Mouse (Mus musculus) CH12.LX (cell line): ENCODE data around the gene Kdm4b. TPM values are rescaled to one million over a fixed set of nuclear protein-coding genes. Genes with fewer than 3 reads are reported as not detected.
A peak's percentile ranks its signal among the peaks of the same experiment; 100 is the strongest.

Experiments used
- DNase-seq: peaks from one replicate; pipeline ENCODE4 v3.0.0-alpha.2; 2013; ENCODE audit errors: extremely low read depth
- H3K27ac ChIP-seq: 2 replicates; pipeline ENCODE4 v1.5.1; 2012; ENCODE audit warnings: low read depth, mild to moderate bottlenecking, control low read depth, moderate library complexity; ENCODE audit not compliant: insufficient read depth
- H3K27me3 ChIP-seq: replicated peaks from 2 replicates; pipeline ENCODE3; 2012; ENCODE audit warnings: inconsistent platforms
- H3K36me3 ChIP-seq, 2 experiments: replicated peaks in 1 of 2; 2 replicates each; pipeline versions ENCODE3 to v1.6.1; 2012; ENCODE audit warnings: inconsistent platforms in 1 of 2, low read length in 1 of 2, mild to moderate bottlenecking in 1 of 2, mixed read lengths in 1 of 2, moderate library complexity in 1 of 2; ENCODE audit not compliant: control insufficient read depth in 1 of 2, insufficient read depth in 1 of 2
- H3K4me1 ChIP-seq, 2 experiments: 2 replicates each; pipeline ENCODE4 v1.6.1; 2012; ENCODE audit warnings: inconsistent platforms in 1 of 2, moderate library complexity in 1 of 2; ENCODE audit not compliant: insufficient read depth in 2 of 2, control insufficient read depth in 1 of 2
- H3K4me2 ChIP-seq: 2 replicates; pipeline ENCODE4 v1.6.1; 2012; ENCODE audit warnings: low read depth, mild to moderate bottlenecking, control low read depth; ENCODE audit not compliant: poor library complexity, insufficient read depth, severe bottlenecking
- H3K4me3 ChIP-seq, 3 experiments: fragments of 150-350 bp in 1 of 3; sonication (generic) in 1 of 3; replicated peaks in 1 of 3; 2 replicates each; pipeline versions ENCODE3 to v1.5.1; 2011 to 2012; ENCODE audit warnings: low read depth in 2 of 3, low read length in 2 of 3, mild to moderate bottlenecking in 2 of 3, moderate library complexity in 2 of 3, control low read depth in 1 of 3, improper control_type of control experiment in 1 of 3, inconsistent platforms in 1 of 3, mixed read lengths in 1 of 3; ENCODE audit not compliant: poor library complexity in 1 of 3
- H3K79me2 ChIP-seq: replicated peaks from 2 replicates; pipeline ENCODE4 v1.6.1; 2012; ENCODE audit warnings: mild to moderate bottlenecking, moderate library complexity; ENCODE audit not compliant: control insufficient read depth, poor library complexity, insufficient read depth, severe bottlenecking; ENCODE audit errors: extremely low read depth
- H3K9ac ChIP-seq: 2 replicates; pipeline ENCODE4 v1.6.1; 2012; ENCODE audit warnings: low read depth, mild to moderate bottlenecking, control low read depth, moderate library complexity; ENCODE audit not compliant: insufficient read depth
- H3K9me3 ChIP-seq: replicated peaks from 2 replicates; pipeline ENCODE3; 2012; ENCODE audit warnings: low read length, inconsistent platforms, mixed read lengths
- BHLHE40 ChIP-seq: IDR thresholded peaks from 2 replicates; pipeline ENCODE4 v1.6.1; 2011; ENCODE audit warnings: mild to moderate bottlenecking, low read depth, low read length, improper control_type of control experiment
- CHD1 ChIP-seq: IDR thresholded peaks from 2 replicates; pipeline ENCODE4 v1.6.1; 2012; ENCODE audit warnings: low read depth, low read length, improper control_type of control experiment, inconsistent platforms
- CTCF ChIP-seq, 2 experiments: IDR thresholded peaks in 1 of 2; conservative IDR thresholded peaks in 1 of 2; 2 replicates each; pipeline ENCODE4 v1.5.1; 2011 to 2012; ENCODE audit warnings: low read depth in 2 of 2, low read length in 2 of 2, improper control_type of control experiment in 1 of 2, inconsistent platforms in 1 of 2, mild to moderate bottlenecking in 1 of 2, moderate library complexity in 1 of 2
- E2F4 ChIP-seq: IDR thresholded peaks from 2 replicates; pipeline ENCODE4 v1.6.1; 2011; ENCODE audit warnings: low read depth, low read length, improper control_type of control experiment; ENCODE audit not compliant: insufficient replicate concordance
- GABPA ChIP-seq: IDR thresholded peaks from 2 replicates; pipeline ENCODE4 v1.6.1; 2012; ENCODE audit warnings: low read depth, low read length, improper control_type of control experiment, inconsistent platforms; ENCODE audit not compliant: insufficient replicate concordance
- JUND ChIP-seq: conservative IDR thresholded peaks from 2 replicates; pipeline ENCODE4 v1.6.1; 2011; ENCODE audit warnings: low read depth, low read length, improper control_type of control experiment
- KAT2A ChIP-seq: IDR thresholded peaks from 2 replicates; pipeline ENCODE4 v1.6.1; 2012; ENCODE audit warnings: low read length, improper control_type of control experiment, inconsistent platforms; ENCODE audit not compliant: insufficient replicate concordance
- MAFK ChIP-seq: IDR thresholded peaks from 2 replicates; pipeline ENCODE4 v1.6.1; 2011; ENCODE audit warnings: low read length, improper control_type of control experiment; ENCODE audit not compliant: insufficient replicate concordance
- MEF2A ChIP-seq: IDR thresholded peaks from 2 replicates; pipeline ENCODE4 v1.6.1; 2014; ENCODE audit warnings: low read depth, mild to moderate bottlenecking, inconsistent platforms, low read length, improper control_type of control experiment, borderline replicate concordance
- MXI1 ChIP-seq: IDR thresholded peaks from 2 replicates; pipeline ENCODE4 v1.6.1; 2011; ENCODE audit warnings: mild to moderate bottlenecking, low read depth, low read length, improper control_type of control experiment
- MYC ChIP-seq: IDR thresholded peaks from 2 replicates; pipeline ENCODE4 v1.6.1; 2011; ENCODE audit warnings: low read depth, mild to moderate bottlenecking, improper control_type of control experiment, low read length
- NELFE ChIP-seq: IDR thresholded peaks from 2 replicates; pipeline ENCODE4 v1.6.1; 2011; ENCODE audit warnings: low read depth, low read length, improper control_type of control experiment
- PAX5 ChIP-seq: IDR thresholded peaks from 2 replicates; pipeline ENCODE4 v1.6.1; 2012; ENCODE audit warnings: low read length, inconsistent platforms, mixed read lengths
- POLR2AphosphoS2 ChIP-seq: IDR thresholded peaks from 2 replicates; pipeline ENCODE4 v1.6.1; 2011; ENCODE audit warnings: low read depth, low read length, improper control_type of control experiment
- RCOR1 ChIP-seq: conservative IDR thresholded peaks from 2 replicates; pipeline ENCODE4 v1.6.1; 2012; ENCODE audit warnings: low read depth, mild to moderate bottlenecking, inconsistent platforms, low read length, improper control_type of control experiment
- UBTF ChIP-seq: IDR thresholded peaks from 2 replicates; pipeline ENCODE4 v1.6.1; 2012; ENCODE audit warnings: low read depth, mild to moderate bottlenecking, inconsistent platforms, low read length, improper control_type of control experiment, moderate library complexity
- ZKSCAN1 ChIP-seq: IDR thresholded peaks from 2 replicates; pipeline ENCODE4 v1.6.1; 2012; ENCODE audit warnings: low read depth, inconsistent platforms, low read length, improper control_type of control experiment, borderline replicate concordance
- ZNF384 ChIP-seq: IDR thresholded peaks from 2 replicates; pipeline ENCODE4 v1.6.1; 2012; ENCODE audit warnings: low read depth, low read length, improper control_type of control experiment, inconsistent platforms
- dilution Hi-C: fragments of 300-500 bp; cut with MboI; formaldehyde crosslinking; loops from 2 replicates; pipeline ENCODE4 v1.14.3; 2020; ENCODE audit warnings: low sequenced_read_pairs; ENCODE audit not compliant: extremely low pct_unique_long_range_greater_than_20kb, extremely low pct_ligation_motif_present
- in situ Hi-C: fragments of 300-500 bp; cut with MboI; formaldehyde crosslinking; loops from 3 replicates; pipeline ENCODE4 v1.14.3; 2019; ENCODE audit warnings: low sequenced_read_pairs, low pct_ligation_motif_present, low pct_unique_long_range_greater_than_20kb, mixed read lengths
- polyA plus RNA-seq: library from polyadenylated mRNA; unstranded; fragments of >175 nt; gene quantifications from 2 replicates; pipeline ENCODE4 v1.2.1, GENCODE M21; 2012; ENCODE audit warnings: low read depth; ENCODE audit not compliant: insufficient read length
- total RNA-seq, 2 experiments: library from RNA; depleted of rRNA; stranded (reverse); fragments of 300-350 nt in 1 of 2; fragments of >200 nt in 1 of 2; gene quantifications; 2 replicates each; pipeline ENCODE4 v1.2.3; 2012 to 2014

Gene Kdm4b
- total and polyA plus RNA-seq, 3 experiments, result 12.3 to 19.5 (median 14.2) TPM

DNA sequence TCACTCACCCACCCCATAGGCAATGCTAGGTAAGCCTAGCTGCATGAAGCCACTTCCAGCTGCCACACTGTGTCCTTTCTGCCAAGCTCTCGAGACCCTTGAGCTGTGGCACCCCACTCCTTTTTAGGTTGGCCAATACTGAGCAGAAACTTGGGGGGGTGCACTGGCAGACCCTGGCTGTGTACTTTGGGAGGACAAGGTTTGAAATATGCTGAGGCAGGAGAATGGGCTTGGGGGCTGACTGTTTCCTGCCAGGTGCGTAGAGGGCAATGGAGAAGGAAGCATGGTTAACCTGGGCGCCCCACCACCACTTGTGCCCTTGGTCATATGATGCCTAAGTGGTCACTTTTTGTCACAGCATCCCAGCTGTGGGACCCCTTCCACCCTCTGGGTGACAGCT is 118.9 kb downstream of the Kdm4b start:
- H3K9ac ChIP-seq, result no peak overlapping the region
- dilution Hi-C loops, result no loop called here
- 0 out of 2 replicates have a peak overlapping the region, but pooled peaks have one; percentile 7 for H3K4me2 ChIP-seq
- peak overlapping the region; percentile 30; the same call in 1 of the 2 replicates for H3K27ac ChIP-seq
- no peaks in the 10 kb centered on the region for H3K9me3 ChIP-seq
- no peaks in the 10 kb centered on the region for H3K27me3 ChIP-seq
- no peak for DNase-seq
- H3K79me2 ChIP-seq, result no peaks in the 10 kb centered on the region
- in situ Hi-C loops, result no loop called here
- H3K4me3 ChIP-seq, result no peak overlapping the region
- peaks cover 18 to 51% of the 10 kb centered on the region in 2 experiments for H3K36me3 ChIP-seq
- H3K4me1 ChIP-seq, result peaks cover 34 to 55% of the 10 kb centered on the region in 2 experiments
- TF ChIP-seq MAFK (peak; percentile 33; the same call in 1 of the 2 replicates), CHD1 (no peak)

DNA sequence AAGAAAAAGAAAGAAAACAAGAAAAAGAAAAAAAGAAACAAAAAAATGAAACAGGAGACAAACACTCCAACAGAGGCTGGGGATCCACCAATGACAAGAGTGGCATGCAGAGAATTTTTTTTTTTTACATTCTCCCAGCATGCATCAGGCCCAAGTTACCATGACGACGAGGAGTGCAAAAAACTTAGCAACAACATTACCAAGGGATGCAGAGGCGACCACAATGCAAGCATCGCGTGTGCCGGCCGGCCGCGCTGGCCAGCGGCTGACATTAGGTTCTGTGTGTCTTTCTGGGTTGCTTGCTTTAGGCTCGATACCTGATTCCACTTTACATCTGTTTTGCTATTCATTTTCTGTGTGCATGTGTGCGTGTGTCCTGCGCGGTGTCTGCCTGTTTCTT is 119.5 kb downstream of the Kdm4b start:
- Histone ChIP-seq H3K27me3 (no peaks in the 10 kb centered on the region), H3K4me1 (peaks cover 34 to 55% of the 10 kb centered on the region in 2 experiments), H3K4me3 (no peak overlapping the region), H3K27ac (no peak overlapping the region), H3K9ac (no peak overlapping the region), H3K4me2 (peak overlapping the region; percentile 7; the same call in 1 of the 2 replicates), H3K36me3 (peaks cover 24 to 53% of the 10 kb centered on the region in 2 experiments), H3K79me2 (no peaks in the 10 kb centered on the region), H3K9me3 (no peaks in the 10 kb centered on the region)
- in situ Hi-C loops (no loop called here), dilution Hi-C loops (no loop called here)
- peak; percentile 85 for DNase-seq
- no peak for TF ChIP-seq KAT2A
- peak; percentile 88 for TF ChIP-seq MXI1
- no peak for TF ChIP-seq NELFE
- peak; percentile 97 for TF ChIP-seq ZNF384
- TF ChIP-seq MEF2A, result no peak

DNA sequence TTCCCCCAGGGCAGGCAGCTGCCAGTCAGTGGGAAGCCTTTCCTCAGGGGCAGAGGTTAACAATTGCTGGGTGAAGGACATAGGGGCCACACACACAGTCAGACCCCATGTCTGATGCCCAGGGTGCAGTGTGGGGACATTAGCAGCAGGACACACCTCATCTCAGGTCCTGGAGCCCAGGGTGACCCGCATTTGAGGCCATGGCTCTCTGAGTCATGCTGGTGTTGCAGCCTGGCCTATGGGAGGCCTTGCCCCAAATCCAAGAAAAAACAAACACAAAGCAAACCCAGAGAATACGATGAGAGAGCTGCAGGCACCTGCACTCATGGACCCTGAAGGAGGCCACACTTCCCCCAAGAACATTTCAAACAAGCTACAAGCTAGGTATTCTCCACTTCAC is 121.9 kb downstream of the Kdm4b start:
- dilution Hi-C loops, result no loop called here
- TF ChIP-seq BHLHE40 (no peak), E2F4 (no peak), MYC (no peak), CTCF (conservative IDR thresholded peaks at IDR 0.05 in 1 of 2, IDR thresholded peaks at IDR 0.05 in 1 of 2; ENCODE audit: low read depth in 2 of 2, low read length in 2 of 2) (no peak), PAX5 (no peak), UBTF (no peak), ZKSCAN1 (no peak), RCOR1 (no peak), POLR2AphosphoS2 (no peak), GABPA (no peak), JUND (no peak)
- no peaks in the 10 kb centered on the region for H3K27me3 ChIP-seq
- H3K9ac ChIP-seq, result no peak overlapping the region
- H3K36me3 ChIP-seq, result peaks cover 41 to 64% of the 10 kb centered on the region in 2 experiments
- in situ Hi-C loops, result no loop called here
- H3K9me3 ChIP-seq, result no peaks in the 10 kb centered on the region
- no peaks in the 10 kb centered on the region for H3K79me2 ChIP-seq
- no peak overlapping the region for H3K4me2 ChIP-seq
- H3K27ac ChIP-seq, result no peak overlapping the region
- peaks cover 28 to 40% of the 10 kb centered on the region in 2 experiments for H3K4me1 ChIP-seq
- no peak overlapping the region for H3K4me3 ChIP-seq
- DNase-seq, result no peak
